Mouse (Mus musculus): ENCODE measurements around the gene Rnf207. TPM values are rescaled to one million over a fixed set of nuclear protein-coding genes. Genes with fewer than 3 reads are reported as not detected.

The Rnf207 gene
- polyA plus RNA-seq, 1 experiment from 2014 or later = 2.5 TPM

DNA sequence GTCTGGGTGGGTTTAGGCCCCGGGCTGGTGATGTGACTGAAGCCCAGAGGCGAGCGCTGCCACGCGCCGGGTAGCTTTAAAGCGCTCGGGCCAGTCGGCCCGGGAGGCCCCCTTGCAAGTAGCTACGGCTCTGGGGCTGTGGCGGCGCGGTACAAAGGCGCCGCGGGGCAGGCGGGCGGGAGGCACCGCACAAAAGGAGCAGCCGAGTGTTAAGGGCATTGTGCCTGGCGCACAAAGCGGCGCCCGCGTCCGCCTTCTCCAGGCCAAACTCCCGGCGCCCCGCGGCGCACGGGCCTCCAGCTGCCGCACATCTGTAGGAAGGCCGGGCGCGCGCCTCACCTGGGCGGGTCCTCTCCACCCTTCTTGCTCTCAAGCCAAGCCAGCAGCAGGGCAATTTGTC lies 28.4 kb downstream of the Rnf207 start:
- no peak overlapping the region for H3K9ac ChIP-seq

DNA sequence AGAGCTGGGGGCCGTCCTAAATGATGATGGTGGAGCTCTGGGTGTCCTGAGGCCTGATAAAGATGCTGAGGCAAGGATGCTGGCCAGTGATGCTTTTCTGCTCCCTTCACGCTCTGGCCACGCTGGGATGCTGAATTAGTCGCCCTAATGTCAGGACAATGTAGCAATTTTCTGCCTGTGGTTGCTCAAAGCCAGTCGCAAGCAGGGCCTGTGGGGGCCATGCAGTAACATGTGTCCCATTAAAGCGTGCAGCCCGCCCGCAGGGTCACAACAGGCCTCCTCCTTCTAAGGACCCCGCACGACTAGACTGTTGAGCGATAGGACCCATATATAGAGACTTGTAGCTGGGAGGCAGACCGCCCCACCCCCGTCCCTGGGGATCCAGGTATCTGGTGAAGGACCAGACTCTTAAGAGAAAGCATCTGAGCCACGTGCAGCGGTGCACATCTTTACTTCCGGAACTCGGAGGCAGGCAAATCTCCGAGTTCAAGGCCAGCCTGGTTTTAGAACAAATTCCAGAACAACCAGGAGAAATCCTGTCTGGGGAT lies 30.3 kb downstream of the Rnf207 start:
- Histone ChIP-seq H3K9me3 (no peaks in the 10 kb centered on the region), H3K9ac (no peak overlapping the region), H3K36me3 (no peaks in the 10 kb centered on the region), H3K27ac (no peak overlapping the region), H3K27me3 (replicated peaks) (peaks cover 88% of the 10 kb centered on the region), H3K4me1 (replicated peaks) (peaks cover 29% of the 10 kb centered on the region), H3K4me3 (replicated peaks) (no peak overlapping the region), H3K4me2 (replicated peaks) (no peak overlapping the region)
- ATAC-seq = no peak
- 53% methylated on average over 18 of the region's 18 CpGs for WGBS

More for the DNA sequence above, 28.4 kb downstream of the Rnf207 start:
- under 1% methylated on average over 39 of the region's 39 CpGs for WGBS
- Histone ChIP-seq H3K36me3 (no peaks in the 10 kb centered on the region), H3K4me1 (replicated peaks) (peaks cover 30% of the 10 kb centered on the region; the same call in 1 of the 2 replicates), H3K4me2 (replicated peaks) (peak overlapping the region; percentile 54), H3K27me3 (replicated peaks) (peaks cover 78% of the 10 kb centered on the region), H3K4me3 (replicated peaks) (peak overlapping the region; percentile 29), H3K9me3 (no peaks in the 10 kb centered on the region), H3K27ac (no peak overlapping the region)
- no peak for ATAC-seq

DNA sequence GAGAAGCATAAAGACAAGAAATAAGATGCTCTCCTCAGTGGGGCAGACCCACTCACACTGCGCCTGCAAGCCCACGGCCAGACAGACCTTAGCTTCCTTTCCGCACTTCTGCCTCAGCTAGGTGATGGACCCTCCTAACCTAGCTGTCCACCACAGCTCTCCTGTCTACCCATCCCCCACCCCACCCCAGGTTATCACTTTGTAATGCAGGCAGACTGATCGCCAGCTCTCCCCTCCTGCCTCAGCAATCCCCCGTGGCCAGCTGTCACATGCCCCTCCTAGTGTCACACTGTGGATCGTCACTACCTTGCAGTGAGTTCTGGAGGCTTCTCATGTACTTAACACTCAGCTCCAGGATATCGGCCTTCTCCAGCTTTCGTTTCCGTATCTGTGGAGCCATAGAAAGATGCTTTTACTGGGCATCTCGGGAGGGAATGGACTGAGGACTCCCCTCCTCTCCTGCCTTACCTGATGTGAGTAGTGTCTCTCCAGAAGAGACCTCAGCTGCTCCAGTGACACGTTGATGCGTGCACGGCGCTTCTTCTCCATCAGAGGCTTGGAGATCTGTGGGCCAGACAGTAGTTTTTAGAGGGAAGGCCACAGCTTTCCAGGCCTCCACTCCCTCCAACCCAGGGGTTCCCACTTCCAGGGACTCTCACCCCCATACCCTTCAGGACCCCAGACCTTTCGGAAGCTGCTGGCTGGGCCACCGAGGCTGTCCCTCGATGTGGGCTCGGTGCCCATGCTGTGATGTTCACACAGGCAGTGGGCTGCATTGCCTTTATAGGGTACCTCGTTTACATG lies 31.3 kb downstream of the Rnf207 start:
- Histone ChIP-seq H3K27me3 (replicated peaks) (peaks cover 88% of the 10 kb centered on the region), H3K4me1 (replicated peaks) (peaks cover 34% of the 10 kb centered on the region), H3K9me3 (no peaks in the 10 kb centered on the region), H3K27ac (no peak overlapping the region), H3K4me2 (replicated peaks) (no peak overlapping the region), H3K4me3 (replicated peaks) (no peak overlapping the region), H3K36me3 (no peaks in the 10 kb centered on the region), H3K9ac (no peak overlapping the region)
- ATAC-seq = no peak
- 24% methylated on average over 19 of the region's 19 CpGs for WGBS

DNA sequence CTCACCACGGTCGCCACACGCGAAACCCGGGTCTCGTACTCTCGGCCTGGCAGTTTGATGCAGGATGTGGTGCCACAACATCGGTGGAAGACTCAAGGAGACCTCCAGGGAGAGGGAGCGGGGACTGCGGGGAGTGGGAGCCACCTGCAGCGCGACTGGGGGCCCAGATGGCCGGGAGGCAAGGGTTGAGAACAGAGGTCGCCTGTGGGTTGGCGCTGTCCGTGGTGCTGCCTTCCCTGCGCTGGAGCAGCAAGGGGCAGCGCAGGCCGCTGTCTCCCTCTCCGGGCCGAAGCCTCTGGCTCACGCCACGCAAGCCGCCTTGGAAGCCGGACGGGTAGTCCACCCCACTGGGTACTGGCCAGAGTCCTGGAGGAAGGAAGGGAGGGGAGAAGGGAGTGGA lies 31.9 kb downstream of the Rnf207 start:
- H3K9ac ChIP-seq = no peak overlapping the region
- peaks cover 88% of the 10 kb centered on the region for H3K27me3 ChIP-seq (replicated peaks)
- H3K36me3 ChIP-seq = no peaks in the 10 kb centered on the region
- WGBS = 8% methylated on average over 26 of the region's 26 CpGs
- no peak overlapping the region for H3K4me3 ChIP-seq (replicated peaks)
- 0 out of 2 replicates have a peak, but pooled peaks have one; percentile 23 for ATAC-seq
- H3K4me2 ChIP-seq (replicated peaks) = no peak overlapping the region
- H3K27ac ChIP-seq = no peak overlapping the region
- H3K9me3 ChIP-seq = no peaks in the 10 kb centered on the region
- H3K4me1 ChIP-seq (replicated peaks) = peaks cover 28% of the 10 kb centered on the region

DNA sequence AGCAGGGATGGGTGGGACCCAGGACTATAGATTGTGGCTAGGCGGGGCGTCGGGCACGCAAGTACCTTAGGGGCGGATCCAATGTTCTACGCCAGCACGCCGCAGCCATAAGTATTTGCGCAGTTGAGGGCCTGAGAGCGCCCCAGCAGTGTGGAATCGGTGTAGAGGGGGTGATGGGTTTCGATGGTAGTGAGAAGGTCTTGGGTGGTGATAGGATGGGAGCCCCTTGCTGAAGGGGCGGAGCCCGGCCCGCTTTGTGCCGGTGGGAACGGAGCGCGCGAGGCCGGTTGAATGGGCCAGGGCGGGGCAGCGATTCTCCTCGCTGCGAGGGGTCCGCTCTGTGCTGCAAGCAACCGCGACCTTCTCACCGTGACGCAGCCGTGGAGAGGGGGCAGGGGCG lies 32.6 kb downstream of the Rnf207 start:
- Histone ChIP-seq H3K4me3 (replicated peaks) (peak overlapping the region; percentile 17), H3K36me3 (no peaks in the 10 kb centered on the region), H3K27me3 (replicated peaks) (peaks cover 88% of the 10 kb centered on the region), H3K27ac (no peak overlapping the region), H3K4me1 (replicated peaks) (peaks cover 28% of the 10 kb centered on the region), H3K9me3 (no peaks in the 10 kb centered on the region), H3K4me2 (replicated peaks) (peak overlapping the region; percentile 44), H3K9ac (no peak overlapping the region)
- 4% methylated on average over 32 of the region's 32 CpGs for WGBS
- ATAC-seq = no peak

DNA sequence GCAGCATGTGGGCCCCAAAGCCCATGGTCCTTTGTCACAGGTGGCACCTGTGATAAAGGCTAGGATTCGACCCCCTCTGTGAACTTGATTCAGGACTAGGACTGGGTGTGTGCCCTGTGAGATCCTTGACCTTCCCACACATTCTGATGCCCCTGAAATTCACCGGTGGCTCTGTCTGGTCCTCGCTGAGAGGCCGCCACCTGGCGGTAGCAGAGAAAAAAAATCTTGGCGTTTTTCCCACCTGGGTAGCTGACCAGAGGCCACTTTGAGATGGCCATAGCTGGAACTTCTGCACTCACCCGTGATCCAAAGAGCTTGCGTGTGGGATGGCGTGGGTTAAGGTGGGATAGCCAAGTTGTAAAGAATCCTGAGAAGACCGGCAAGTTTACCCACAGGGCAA lies 33.3 kb downstream of the Rnf207 start:
- ATAC-seq = no peak
- no peak overlapping the region for H3K9ac ChIP-seq
- 3% methylated on average over 10 of the region's 10 CpGs for WGBS
- H3K27me3 ChIP-seq (replicated peaks) = peaks cover 88% of the 10 kb centered on the region
- H3K9me3 ChIP-seq = no peaks in the 10 kb centered on the region
- peaks cover 25% of the 10 kb centered on the region for H3K4me1 ChIP-seq (replicated peaks)
- no peak overlapping the region for H3K4me3 ChIP-seq (replicated peaks)
- no peak overlapping the region for H3K4me2 ChIP-seq (replicated peaks)
- no peaks in the 10 kb centered on the region for H3K36me3 ChIP-seq
- H3K27ac ChIP-seq = no peak overlapping the region

DNA sequence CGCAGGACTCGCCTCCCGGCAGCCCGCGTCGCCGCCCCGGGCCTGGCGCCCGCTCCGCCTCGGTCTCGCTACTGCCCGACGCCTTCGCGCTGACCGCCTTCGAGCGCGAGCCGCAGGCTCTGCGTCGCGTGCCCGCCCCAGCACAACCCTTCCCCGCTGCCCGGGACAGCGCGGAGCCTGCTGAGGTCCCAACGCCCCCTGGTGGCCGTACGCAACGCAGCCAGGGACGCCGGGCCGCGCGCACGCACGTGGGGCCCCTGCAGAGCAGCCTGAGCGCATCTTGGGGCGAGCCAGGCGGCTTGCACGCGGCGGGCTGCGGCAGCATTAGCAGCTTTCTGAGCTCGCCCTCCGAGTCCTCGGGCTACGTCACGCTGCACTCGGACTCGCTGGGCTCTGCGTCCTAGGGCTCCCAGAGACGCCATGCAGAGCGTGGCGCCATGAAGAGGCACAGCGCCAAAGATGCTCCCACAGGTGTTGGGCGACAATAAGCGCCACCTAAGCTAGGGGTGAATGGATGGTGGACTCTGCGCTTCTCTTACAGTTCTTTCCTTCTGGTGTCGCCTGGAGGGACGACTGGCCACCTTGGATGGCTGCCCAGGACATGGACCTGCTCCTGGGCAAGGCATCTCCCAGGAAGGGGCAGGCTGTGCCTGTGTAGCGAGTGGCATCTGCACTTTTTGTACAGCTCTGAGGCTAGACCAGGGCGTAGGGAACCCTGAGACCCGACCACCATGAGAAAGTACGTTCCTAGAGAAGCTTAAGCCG lies 35.4 kb downstream of the Rnf207 start:
- peak; percentile 89 for ATAC-seq
- H3K4me1 ChIP-seq (replicated peaks) = peaks cover 20% of the 10 kb centered on the region
- H3K4me2 ChIP-seq (replicated peaks) = peak overlapping the region; percentile 67
- H3K4me3 ChIP-seq (replicated peaks) = peak overlapping the region; percentile 29
- H3K27me3 ChIP-seq (replicated peaks) = peaks cover 82% of the 10 kb centered on the region
- no peak overlapping the region for H3K27ac ChIP-seq
- H3K36me3 ChIP-seq = no peaks in the 10 kb centered on the region
- 5% methylated on average over 70 of the region's 70 CpGs for WGBS
- no peak overlapping the region for H3K9ac ChIP-seq
- no peaks in the 10 kb centered on the region for H3K9me3 ChIP-seq

DNA sequence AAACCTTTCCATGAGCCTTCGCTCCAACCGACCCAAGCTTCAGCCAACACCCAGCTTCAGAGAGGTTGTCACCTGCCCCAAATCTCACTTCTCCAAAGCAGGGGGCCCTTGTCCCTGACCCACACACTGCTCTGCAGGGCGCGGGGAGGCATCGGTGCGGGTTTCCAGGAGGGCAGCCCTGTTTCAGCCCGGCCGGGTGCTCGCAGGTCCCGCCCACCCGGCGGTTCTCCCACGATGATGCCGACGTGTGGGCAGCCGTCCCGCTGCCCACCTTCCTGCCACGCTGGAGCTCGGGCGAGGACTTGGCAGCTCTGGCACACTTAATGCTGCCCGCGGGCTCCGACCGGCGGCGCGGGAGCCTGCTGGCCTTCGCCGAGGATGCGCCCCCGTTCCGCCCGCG lies 36.1 kb downstream of the Rnf207 start:
- no peak for ATAC-seq
- Histone ChIP-seq H3K27ac (no peak overlapping the region), H3K4me1 (replicated peaks) (peaks cover 20% of the 10 kb centered on the region), H3K9ac (no peak overlapping the region), H3K36me3 (no peaks in the 10 kb centered on the region), H3K4me3 (replicated peaks) (peak overlapping the region; percentile 29), H3K4me2 (replicated peaks) (peak overlapping the region; percentile 67), H3K27me3 (replicated peaks) (peaks cover 75% of the 10 kb centered on the region), H3K9me3 (no peaks in the 10 kb centered on the region)
- 18% methylated on average over 33 of the region's 34 CpGs for WGBS

DNA sequence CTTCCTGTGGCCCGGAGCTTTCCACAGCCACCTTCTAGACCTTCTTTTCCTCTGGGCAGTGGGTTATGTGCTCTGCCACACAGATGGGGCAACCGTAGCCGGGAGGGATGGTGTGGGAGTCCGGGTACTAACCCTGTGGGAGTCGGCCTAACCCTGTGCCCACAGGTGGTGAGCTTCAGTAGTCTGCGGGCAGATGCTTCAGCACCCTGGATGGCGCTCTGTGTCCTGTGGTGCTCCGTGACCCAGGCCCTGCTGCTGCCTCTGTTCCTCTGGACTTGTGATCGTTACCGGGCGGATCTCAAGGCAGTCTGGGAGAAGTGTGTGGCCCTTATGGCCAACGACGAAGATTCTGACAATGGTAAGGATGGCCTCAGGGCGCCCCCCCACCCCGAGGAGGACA lies 37.2 kb downstream of the Rnf207 start:
- Histone ChIP-seq H3K4me3 (replicated peaks) (no peak overlapping the region), H3K27me3 (replicated peaks) (peaks cover 64% of the 10 kb centered on the region), H3K9ac (no peak overlapping the region), H3K4me2 (replicated peaks) (no peak overlapping the region), H3K9me3 (no peaks in the 10 kb centered on the region), H3K27ac (no peak overlapping the region), H3K4me1 (replicated peaks) (peaks cover 17% of the 10 kb centered on the region), H3K36me3 (no peaks in the 10 kb centered on the region)
- WGBS = 56% methylated on average over 15 of the region's 15 CpGs
- no peak for ATAC-seq

DNA sequence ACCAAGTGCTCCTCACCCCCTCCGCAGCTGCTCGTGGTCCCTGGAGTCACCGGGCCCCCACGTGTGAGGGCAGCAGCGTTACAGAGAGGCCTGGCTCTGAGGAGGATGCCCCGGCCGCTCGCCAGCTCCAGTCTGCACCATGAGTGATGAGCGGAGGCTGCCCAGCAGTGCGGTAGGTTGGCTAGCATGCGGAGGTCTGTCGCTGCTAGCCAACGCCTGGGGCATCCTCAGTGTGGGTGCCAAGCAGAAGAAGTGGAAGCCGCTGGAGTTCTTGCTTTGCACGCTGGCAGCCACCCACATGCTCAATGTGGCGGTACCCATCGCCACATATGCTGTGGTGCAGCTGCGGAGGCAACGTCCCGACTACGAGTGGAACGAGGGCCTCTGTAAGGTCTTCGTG lies 39.8 kb downstream of the Rnf207 start:
- Histone ChIP-seq H3K4me3 (replicated peaks) (no peak overlapping the region), H3K27me3 (replicated peaks) (peaks cover 58% of the 10 kb centered on the region)
- WGBS = 88% methylated on average over 23 of the region's 23 CpGs

DNA sequence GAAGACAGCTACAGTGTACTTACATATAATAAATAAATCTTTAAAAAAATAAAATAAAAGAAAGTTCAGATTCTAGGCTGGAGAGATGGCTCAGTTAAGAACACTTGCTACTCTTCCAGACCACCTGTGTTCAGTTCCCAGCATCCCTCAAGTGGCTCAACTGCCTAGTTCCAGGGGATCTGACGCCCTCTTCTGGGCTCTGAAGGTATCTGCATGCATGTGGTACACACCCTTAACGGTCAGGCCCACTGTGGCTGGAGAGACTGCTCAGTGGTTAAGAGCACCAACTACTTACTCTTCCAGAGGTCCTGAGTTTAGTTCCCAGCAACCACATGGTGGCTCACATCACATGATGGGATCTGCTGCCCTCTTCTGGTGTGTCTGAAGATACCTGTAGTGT lies 40.9 kb downstream of the Rnf207 start:
- Histone ChIP-seq H3K9ac (no peak overlapping the region), H3K4me3 (replicated peaks) (no peak overlapping the region), H3K9me3 (no peaks in the 10 kb centered on the region), H3K27ac (no peak overlapping the region), H3K4me2 (replicated peaks) (no peak overlapping the region), H3K4me1 (replicated peaks) (peaks cover 26% of the 10 kb centered on the region), H3K36me3 (no peaks in the 10 kb centered on the region), H3K27me3 (replicated peaks) (peaks cover 47% of the 10 kb centered on the region)
- WGBS = 67% methylated on average over 2 of the region's 2 CpGs
- ATAC-seq = no peak

More for the DNA sequence above, 39.8 kb downstream of the Rnf207 start:
- Histone ChIP-seq H3K4me2 (replicated peaks) (no peak overlapping the region), H3K27ac (no peak overlapping the region), H3K4me1 (replicated peaks) (peaks cover 23% of the 10 kb centered on the region), H3K9me3 (no peaks in the 10 kb centered on the region), H3K36me3 (no peaks in the 10 kb centered on the region), H3K9ac (no peak overlapping the region)
- no peak for ATAC-seq
